Mouse (Mus musculus): ENCODE data around the gene Kcnn3. TPM values are rescaled to one million over a fixed set of nuclear protein-coding genes. Genes with fewer than 3 reads are reported as not detected.

Kcnn3 gene
- polyA plus RNA-seq, 1 experiment: 13.8 TPM

DNA sequence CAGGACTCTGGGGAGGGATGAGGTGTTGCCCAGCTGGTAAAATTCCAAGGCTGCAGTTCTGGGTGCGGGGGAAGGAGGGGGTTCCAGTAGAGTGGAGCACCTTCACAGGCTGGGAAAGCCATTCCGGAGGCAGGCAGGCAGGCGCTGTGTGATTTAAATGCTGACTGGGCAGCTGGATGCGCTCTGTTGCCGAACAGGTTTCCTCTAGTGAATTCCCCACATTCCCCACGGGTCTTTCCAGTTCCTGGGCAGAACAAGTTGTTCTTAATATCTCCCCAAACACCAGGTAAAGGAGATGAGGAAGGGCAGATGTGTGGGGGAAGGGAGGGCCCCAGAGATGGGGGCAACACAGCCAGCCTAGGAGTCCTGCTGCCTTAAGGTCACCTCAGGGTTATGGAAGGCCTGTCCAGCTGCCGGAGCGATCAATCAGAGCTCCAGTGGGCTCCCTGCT is 27.2 kb upstream of the Kcnn3 start:
- no peak for DNase-seq (ENCODE audit: low read depth)
- TF ChIP-seq CTCF (IDR thresholded peaks at IDR 0.05; ENCODE audit: borderline replicate concordance, extremely low read depth, insufficient read depth, insufficient read length) (no peak), POLR2A (IDR thresholded peaks at IDR 0.05; ENCODE audit: borderline replicate concordance, extremely low read depth, insufficient read depth, insufficient read length, poor library complexity, severe bottlenecking) (no peak)

DNA sequence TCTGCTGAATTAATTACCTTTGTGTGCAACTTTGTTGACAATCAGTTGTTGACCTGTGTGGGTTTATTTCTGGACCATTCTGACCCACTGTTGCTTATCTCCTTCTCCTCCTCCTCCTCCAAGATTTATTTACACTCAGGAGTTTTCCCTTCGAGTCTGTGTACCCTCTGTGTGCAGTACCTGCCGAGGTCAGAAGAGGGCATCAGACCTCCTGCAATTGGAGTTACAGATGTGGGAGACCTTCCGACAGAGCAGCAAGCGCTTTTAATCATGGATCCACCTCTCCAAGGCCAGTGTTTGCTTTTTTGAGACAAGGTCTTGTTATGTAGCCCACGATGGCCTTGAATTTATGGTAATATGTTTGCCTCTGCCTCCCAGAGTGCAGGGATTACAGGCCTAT is 25.3 kb upstream of the Kcnn3 start:
- no peak for DNase-seq (ENCODE audit: low read depth)
- TF ChIP-seq POLR2A (IDR thresholded peaks at IDR 0.05; ENCODE audit: borderline replicate concordance, extremely low read depth, insufficient read depth, insufficient read length, poor library complexity, severe bottlenecking) (no peak), CTCF (IDR thresholded peaks at IDR 0.05; ENCODE audit: borderline replicate concordance, extremely low read depth, insufficient read depth, insufficient read length) (peak; percentile 29; the same call in 1 of the 2 replicates)

DNA sequence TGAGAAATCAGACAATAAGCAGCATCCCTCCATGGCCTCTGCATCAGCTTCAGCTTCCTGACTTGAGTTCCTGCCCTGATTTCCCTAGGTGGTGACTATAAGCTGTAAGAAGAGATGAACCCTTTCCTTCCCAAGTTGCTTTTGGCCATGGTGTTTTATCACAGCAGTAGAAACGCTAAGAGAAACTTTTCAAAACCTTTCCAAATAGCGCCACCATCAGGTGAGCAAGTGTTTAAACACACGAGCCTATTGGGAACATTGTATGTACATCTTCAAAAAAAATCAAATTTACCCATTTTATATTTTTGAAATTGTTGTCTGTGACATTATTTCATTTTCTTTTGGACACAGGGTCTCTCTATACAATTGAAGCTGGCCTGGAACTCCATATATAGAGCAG is 23.6 kb upstream of the Kcnn3 start:
- TF ChIP-seq CTCF (IDR thresholded peaks at IDR 0.05; ENCODE audit: borderline replicate concordance, extremely low read depth, insufficient read depth, insufficient read length) (no peak), POLR2A (IDR thresholded peaks at IDR 0.05; ENCODE audit: borderline replicate concordance, extremely low read depth, insufficient read depth, insufficient read length, poor library complexity, severe bottlenecking) (no peak)

DNA sequence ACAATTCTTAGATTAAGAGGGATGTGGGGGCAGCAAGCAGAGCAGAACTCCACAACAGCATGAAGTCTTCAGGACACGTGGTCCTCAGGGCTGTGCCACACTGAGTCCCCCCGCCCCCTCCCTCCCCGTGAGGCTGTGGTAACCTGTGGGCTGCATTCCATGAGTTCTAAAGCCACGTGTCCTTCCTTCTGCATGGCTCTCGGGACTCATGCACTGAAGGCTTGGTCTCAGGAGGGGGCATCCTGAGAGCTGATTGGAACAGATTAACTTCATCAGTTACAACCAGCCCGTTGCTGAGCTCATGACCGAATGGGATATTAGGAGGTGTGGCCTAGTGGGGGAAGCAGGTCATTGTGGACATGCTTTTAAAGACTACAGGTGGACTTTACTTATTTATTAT is 20.3 kb upstream of the Kcnn3 start:
- no peak for DNase-seq (ENCODE audit: low read depth)
- no peak for TF ChIP-seq POLR2A (IDR thresholded peaks at IDR 0.05; ENCODE audit: borderline replicate concordance, extremely low read depth, insufficient read depth, insufficient read length, poor library complexity, severe bottlenecking)
- TF ChIP-seq CTCF (IDR thresholded peaks at IDR 0.05; ENCODE audit: borderline replicate concordance, extremely low read depth, insufficient read depth, insufficient read length): no peak

More for the DNA sequence above, 23.6 kb upstream of the Kcnn3 start:
- DNase-seq (ENCODE audit: low read depth): no peak

DNA sequence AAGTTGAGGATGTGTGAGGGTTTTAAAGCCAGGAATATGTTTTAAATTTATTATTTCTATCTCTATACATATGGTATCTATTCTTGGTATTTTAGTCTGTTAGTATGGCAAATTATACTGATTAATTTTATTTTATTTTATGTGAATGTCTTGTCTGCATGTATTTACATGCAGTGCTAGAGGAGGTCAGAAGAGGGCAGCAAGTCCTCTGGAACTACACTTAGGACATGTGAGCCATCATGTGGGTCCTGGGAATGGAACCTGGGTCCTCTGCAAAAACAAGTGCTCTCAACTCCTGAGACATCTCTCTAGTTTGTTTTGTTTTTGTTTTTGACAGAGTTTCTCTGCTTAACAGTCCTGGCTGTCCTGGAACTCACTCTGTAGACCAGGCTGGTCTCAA is 18.5 kb upstream of the Kcnn3 start:
- DNase-seq (ENCODE audit: low read depth): no peak
- no peak for TF ChIP-seq POLR2A (IDR thresholded peaks at IDR 0.05; ENCODE audit: borderline replicate concordance, extremely low read depth, insufficient read depth, insufficient read length, poor library complexity, severe bottlenecking)
- TF ChIP-seq CTCF (IDR thresholded peaks at IDR 0.05; ENCODE audit: borderline replicate concordance, extremely low read depth, insufficient read depth, insufficient read length): no peak

DNA sequence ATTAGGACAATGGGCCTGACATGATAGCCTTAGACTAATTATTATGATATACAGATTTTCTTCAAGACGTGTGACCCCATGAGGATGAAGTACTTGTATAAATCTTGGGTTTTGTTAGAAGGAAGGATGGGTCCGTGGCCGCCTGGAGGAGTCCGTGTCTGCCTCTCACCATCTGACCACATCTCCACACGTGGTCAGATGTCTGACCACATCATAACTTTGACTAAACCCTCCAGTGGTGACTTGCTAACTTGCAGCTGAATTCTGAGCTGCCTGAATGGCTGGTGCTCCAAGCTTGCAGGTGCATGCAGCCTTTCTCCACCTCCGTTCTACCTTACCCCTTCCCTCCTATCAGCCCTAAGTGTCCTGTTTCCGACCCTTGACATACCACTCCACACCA is 17.4 kb upstream of the Kcnn3 start:
- DNase-seq (ENCODE audit: low read depth): no peak
- TF ChIP-seq CTCF (IDR thresholded peaks at IDR 0.05; ENCODE audit: borderline replicate concordance, extremely low read depth, insufficient read depth, insufficient read length) (no peak), POLR2A (IDR thresholded peaks at IDR 0.05; ENCODE audit: borderline replicate concordance, extremely low read depth, insufficient read depth, insufficient read length, poor library complexity, severe bottlenecking) (no peak)

DNA sequence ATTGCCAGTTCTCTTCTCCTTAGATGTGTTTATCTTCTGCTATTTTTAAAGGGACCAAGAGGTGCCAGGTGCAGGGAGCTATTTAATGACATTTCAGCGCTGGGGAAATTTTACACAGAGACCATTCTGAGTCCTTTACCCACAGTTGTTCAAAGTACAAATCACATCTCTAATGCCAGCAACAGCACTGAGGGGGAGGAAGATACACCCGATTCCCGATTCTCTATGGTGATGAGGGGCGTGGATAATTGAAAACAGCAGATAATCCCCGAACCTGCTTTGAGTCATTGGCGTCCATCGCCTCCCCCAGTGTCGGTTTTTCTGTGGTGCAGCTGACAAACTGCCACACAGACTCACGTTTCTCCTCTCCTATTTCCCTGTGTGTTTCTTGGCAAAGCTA is 11.9 kb upstream of the Kcnn3 start:
- no peak for DNase-seq (ENCODE audit: low read depth)

DNA sequence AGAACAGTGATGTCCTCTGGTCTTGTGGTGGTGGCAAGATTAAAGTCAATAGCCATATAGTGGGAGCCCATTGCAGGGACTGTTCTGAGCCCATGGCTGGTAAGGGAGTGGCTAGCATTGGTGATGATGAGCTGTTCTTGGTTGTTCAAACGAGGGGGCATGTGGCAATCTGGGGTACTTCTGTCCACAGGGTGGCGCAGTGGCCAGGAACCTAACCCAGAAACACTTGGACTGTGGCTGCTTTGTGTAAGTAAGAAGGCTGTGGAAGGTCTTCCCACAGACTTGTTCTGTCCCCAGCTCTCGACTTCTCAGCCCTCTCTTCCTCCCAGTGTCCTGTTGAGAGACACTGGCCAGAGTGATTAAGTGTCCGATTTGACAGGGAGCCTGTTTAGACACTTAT is 9.0 kb upstream of the Kcnn3 start:
- peak; percentile 89 for DNase-seq (ENCODE audit: low read depth)
- TF ChIP-seq CTCF (IDR thresholded peaks at IDR 0.05; ENCODE audit: borderline replicate concordance, extremely low read depth, insufficient read depth, insufficient read length) (peak; percentile 76), POLR2A (IDR thresholded peaks at IDR 0.05; ENCODE audit: borderline replicate concordance, extremely low read depth, insufficient read depth, insufficient read length, poor library complexity, severe bottlenecking) (no peak)

More for the DNA sequence above, 11.9 kb upstream of the Kcnn3 start:
- no peak for TF ChIP-seq CTCF (IDR thresholded peaks at IDR 0.05; ENCODE audit: borderline replicate concordance, extremely low read depth, insufficient read depth, insufficient read length)
- TF ChIP-seq POLR2A (IDR thresholded peaks at IDR 0.05; ENCODE audit: borderline replicate concordance, extremely low read depth, insufficient read depth, insufficient read length, poor library complexity, severe bottlenecking): no peak

DNA sequence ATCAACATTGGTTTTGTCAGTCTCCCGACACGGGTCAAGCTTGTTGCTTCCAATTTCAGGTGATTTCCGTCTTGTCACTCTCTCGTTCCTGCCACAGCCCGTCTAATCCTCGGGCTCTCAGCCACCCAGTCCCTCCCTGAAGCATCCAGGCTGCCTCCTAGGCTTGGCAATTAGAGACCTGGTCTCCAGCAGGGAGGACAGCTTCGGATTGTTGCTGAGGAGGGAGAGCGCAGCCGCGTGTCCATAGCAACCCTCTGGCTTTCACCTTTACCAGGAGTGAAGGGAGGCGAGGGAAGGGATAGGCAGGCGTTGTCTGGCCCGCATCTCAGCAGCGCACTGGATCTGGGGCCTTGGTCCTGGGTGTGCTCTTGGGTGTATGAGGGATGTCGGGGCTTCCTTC is 8.6 kb upstream of the Kcnn3 start:
- peak; percentile 78 for DNase-seq (ENCODE audit: low read depth)
- TF ChIP-seq POLR2A (IDR thresholded peaks at IDR 0.05; ENCODE audit: borderline replicate concordance, extremely low read depth, insufficient read depth, insufficient read length, poor library complexity, severe bottlenecking) (no peak), CTCF (IDR thresholded peaks at IDR 0.05; ENCODE audit: borderline replicate concordance, extremely low read depth, insufficient read depth, insufficient read length) (no peak)

DNA sequence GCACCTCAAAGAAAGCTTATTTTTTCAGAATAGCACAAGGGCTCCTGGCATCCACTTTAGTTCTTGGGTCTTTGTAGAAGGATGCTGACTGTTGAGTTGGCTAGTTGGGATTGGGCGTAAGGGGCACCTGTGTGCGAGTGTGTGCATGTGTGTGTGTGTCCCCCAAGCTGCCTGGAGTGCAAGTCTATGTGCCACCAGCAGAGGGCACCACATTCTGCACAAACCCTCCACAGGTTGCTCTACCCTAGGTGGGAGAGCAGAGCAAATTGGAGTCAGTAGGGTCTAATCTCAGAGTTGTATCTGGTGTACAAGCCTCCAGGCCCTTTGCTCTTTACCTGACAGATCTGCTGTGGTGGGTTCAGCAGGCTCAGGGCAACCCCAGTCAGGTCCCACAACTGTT is 7.7 kb upstream of the Kcnn3 start:
- peak; percentile 30 for DNase-seq (ENCODE audit: low read depth)
- no peak for TF ChIP-seq POLR2A (IDR thresholded peaks at IDR 0.05; ENCODE audit: borderline replicate concordance, extremely low read depth, insufficient read depth, insufficient read length, poor library complexity, severe bottlenecking)
- peak; percentile 60 for TF ChIP-seq CTCF (IDR thresholded peaks at IDR 0.05; ENCODE audit: borderline replicate concordance, extremely low read depth, insufficient read depth, insufficient read length)

DNA sequence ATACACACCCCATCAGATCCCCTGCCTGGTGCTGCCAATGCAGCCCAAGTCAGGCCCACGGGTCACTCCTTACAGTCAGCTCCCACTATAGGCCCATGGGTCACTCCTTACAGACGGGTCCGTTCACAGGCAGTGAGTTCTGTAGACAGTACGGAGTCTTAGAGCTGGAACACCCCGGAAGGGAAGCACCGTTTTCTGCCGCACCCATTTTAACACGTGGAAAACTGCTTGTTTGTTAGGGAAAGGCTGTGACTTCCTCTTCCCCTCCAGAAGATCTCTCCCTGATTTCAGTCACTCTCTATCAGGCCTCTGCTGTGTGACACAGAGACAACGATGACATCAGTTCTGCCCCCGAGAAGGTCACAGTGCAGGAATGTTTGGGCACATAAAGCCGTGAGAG is 4.5 kb upstream of the Kcnn3 start:
- no peak for DNase-seq (ENCODE audit: low read depth)
- no peak for TF ChIP-seq POLR2A (IDR thresholded peaks at IDR 0.05; ENCODE audit: borderline replicate concordance, extremely low read depth, insufficient read depth, insufficient read length, poor library complexity, severe bottlenecking)
- TF ChIP-seq CTCF (IDR thresholded peaks at IDR 0.05; ENCODE audit: borderline replicate concordance, extremely low read depth, insufficient read depth, insufficient read length): no peak

DNA sequence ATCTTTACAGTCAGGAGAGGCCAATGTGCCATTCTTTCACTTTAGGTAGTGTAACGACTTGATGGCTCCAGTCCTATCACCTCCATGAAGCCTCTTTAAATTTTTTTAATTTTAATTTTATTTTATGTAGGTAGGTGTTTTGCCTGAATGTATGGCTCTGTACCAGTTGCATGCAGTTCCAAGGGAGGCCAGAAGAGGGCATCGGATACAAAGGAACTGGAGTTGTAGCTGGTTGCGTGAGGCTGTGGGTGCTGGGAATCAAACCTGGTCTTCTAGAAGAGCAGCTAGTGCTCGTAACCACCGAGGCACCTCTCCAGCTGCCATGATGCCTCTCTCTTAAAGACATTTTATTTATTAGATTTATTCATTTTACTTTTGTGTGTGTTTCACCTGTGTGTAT is 3.6 kb upstream of the Kcnn3 start:
- no peak for DNase-seq (ENCODE audit: low read depth)
- TF ChIP-seq POLR2A (IDR thresholded peaks at IDR 0.05; ENCODE audit: borderline replicate concordance, extremely low read depth, insufficient read depth, insufficient read length, poor library complexity, severe bottlenecking): no peak
- peak; percentile 34; the same call in 1 of the 2 replicates for TF ChIP-seq CTCF (IDR thresholded peaks at IDR 0.05; ENCODE audit: borderline replicate concordance, extremely low read depth, insufficient read depth, insufficient read length)
